Mouse (Mus musculus) lung, embryonic 15.5 days (tissue): Measurements from ENCODE around the gene Cxcr5. TPM values are rescaled to one million over a fixed set of nuclear protein-coding genes. Genes with fewer than 3 reads are reported as not detected.

Experiments
- ATAC-seq: fragments of 200-750 bp; cut with Nextera tagmentation; 2 replicates; pipeline ENCODE4 v1.8.0; 2017; ENCODE audit warnings: moderate number of reproducible peaks, borderline replicate concordance; ENCODE audit not compliant: low FRiP score, low TSS enrichment; ENCODE audit errors: extremely low read depth
- H3K27ac ChIP-seq: fragments of 300-500 bp; sonication (generic); 2 replicates; pipeline ENCODE4 v1.5.1; 2015; ENCODE audit warnings: moderate library complexity, mild to moderate bottlenecking, inconsistent platforms
- H3K27me3 ChIP-seq: fragments of 300-500 bp; sonication (generic); 2 replicates; pipeline ENCODE4 v1.6.1; 2015; ENCODE audit warnings: inconsistent platforms
- H3K36me3 ChIP-seq: fragments of 300-500 bp; sonication (generic); 2 replicates; pipeline ENCODE4 v1.6.1; 2015; ENCODE audit warnings: inconsistent platforms
- H3K4me1 ChIP-seq: fragments of 300-500 bp; sonication (generic); 2 replicates; pipeline ENCODE4 v1.6.1; 2015; ENCODE audit warnings: inconsistent platforms
- H3K4me2 ChIP-seq: fragments of 300-500 bp; sonication (generic); 2 replicates; pipeline ENCODE4 v1.6.1; 2015; ENCODE audit warnings: inconsistent platforms, mild to moderate bottlenecking, moderate library complexity
- H3K4me3 ChIP-seq: fragments of 300-500 bp; sonication (generic); 2 replicates; pipeline ENCODE4 v1.5.1; 2015; ENCODE audit warnings: mild to moderate bottlenecking, inconsistent platforms
- H3K9ac ChIP-seq: fragments of 300-500 bp; sonication (generic); 2 replicates; pipeline ENCODE4 v1.6.1; 2015; ENCODE audit warnings: inconsistent platforms
- H3K9me3 ChIP-seq: fragments of 300-500 bp; sonication (generic); 2 replicates; pipeline ENCODE4 v1.6.1; 2016; ENCODE audit warnings: inconsistent platforms
- WGBS: fragments of 180-500 bp; shearing (Covaris S2); methylation state at CpG from one replicate; pipeline ENCODE4 v1.1.7; 2015; 5-methylcytosine and 5-hydroxymethylcytosine counted together
- polyA plus RNA-seq: library from polyadenylated mRNA; unstranded; fragments of >200 nt; fragmentation: Nextera tagmentation; extraction: Ambion mirVana; gene quantifications from 2 replicates; pipeline ENCODE4 v1.2.1, GENCODE M21; 2015

Gene Cxcr5
- polyA plus RNA-seq, 1 experiment from 2014 or later = not detected

DNA sequence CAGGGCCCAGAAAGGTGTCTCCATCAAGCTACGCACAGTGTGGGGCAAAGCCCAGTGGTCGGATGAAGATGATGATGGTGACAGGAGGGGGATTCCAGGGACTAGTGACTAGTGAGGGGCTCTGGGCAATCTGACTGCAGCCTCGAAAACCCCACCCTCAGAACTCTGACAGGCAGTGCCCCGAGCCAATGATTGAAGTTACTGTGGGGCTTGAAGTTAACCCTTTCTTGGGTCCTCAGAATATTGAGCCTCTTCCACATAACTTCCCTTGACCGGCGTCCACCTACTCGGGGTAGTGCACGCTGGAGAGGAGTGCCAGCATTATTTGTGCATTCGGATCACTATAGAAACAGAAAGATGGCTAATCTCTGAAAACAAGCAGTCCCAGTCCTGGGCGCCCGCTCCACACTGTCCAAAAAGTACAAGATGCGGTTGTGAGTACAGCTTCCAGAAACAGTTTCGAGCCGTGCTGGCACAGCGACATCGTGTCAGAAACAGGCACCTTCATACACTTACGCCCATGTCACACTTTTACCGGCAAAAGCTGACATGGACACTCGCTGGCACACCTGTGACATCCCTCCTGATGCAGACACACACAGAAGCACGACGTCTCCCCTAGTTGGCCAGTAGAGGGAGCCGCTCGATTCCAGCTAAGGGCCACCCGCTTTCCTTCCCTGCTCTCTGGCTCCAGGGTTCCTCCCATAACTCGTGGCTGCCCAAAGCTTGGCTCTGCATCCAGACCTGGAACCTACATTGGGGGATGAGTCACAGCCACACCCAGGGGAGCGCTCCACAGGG, 81.8 kb downstream of the Cxcr5 start:
- H3K27ac ChIP-seq = peak overlapping the region; percentile 100
- peak overlapping the region; percentile 79 for H3K4me2 ChIP-seq
- H3K4me3 ChIP-seq = peak overlapping the region; percentile 85
- H3K9me3 ChIP-seq = no peaks in the 10 kb centered on the region
- no peaks in the 10 kb centered on the region for H3K36me3 ChIP-seq
- peak; percentile 40 for ATAC-seq
- H3K27me3 ChIP-seq = no peaks in the 10 kb centered on the region
- peak overlapping the region; percentile 88 for H3K9ac ChIP-seq
- H3K4me1 ChIP-seq = peaks cover 30% of the 10 kb centered on the region
- WGBS = under 1% methylated on average over 26 of the region's 26 CpGs

DNA sequence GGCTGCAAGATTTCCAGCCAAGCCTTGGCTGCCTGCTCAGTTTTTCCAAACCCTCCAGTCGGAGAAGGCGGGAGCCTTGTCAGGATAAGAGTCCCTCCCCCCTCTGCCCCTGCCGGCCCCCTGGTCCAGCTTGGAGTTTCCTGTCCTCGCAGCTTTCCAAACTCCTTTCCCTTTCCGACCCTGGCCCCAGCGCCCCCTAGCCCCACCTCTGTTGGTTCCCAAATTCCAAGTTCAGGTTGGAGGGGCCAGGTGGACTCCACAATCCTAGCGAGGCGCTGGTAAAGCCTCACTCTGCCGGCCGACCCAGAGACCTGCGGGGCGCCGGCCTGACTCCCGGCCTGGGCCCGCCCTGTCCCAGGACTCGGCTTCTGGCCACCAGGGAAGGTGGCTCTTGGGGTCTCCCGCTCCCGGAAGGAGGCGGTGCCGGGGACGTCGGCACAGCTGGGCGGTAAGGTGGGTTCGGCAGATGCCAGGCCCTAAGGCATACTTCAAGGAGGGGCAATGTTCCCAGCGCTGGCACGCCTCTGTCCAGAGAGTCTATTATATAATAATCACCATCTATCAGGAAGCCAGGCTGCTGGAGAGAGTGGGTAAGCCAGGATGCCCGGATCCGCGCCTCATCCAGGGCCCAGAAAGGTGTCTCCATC, 82.6 kb downstream of the Cxcr5 start:
- Histone ChIP-seq H3K36me3 (no peaks in the 10 kb centered on the region), H3K27me3 (no peaks in the 10 kb centered on the region), H3K27ac (peak overlapping the region; percentile 100), H3K4me1 (peaks cover 23% of the 10 kb centered on the region), H3K9ac (peak overlapping the region; percentile 88), H3K4me2 (peak overlapping the region; percentile 79), H3K4me3 (peak overlapping the region; percentile 85), H3K9me3 (no peaks in the 10 kb centered on the region)
- WGBS = under 1% methylated on average over 28 of the region's 29 CpGs
- peak; percentile 72 for ATAC-seq

DNA sequence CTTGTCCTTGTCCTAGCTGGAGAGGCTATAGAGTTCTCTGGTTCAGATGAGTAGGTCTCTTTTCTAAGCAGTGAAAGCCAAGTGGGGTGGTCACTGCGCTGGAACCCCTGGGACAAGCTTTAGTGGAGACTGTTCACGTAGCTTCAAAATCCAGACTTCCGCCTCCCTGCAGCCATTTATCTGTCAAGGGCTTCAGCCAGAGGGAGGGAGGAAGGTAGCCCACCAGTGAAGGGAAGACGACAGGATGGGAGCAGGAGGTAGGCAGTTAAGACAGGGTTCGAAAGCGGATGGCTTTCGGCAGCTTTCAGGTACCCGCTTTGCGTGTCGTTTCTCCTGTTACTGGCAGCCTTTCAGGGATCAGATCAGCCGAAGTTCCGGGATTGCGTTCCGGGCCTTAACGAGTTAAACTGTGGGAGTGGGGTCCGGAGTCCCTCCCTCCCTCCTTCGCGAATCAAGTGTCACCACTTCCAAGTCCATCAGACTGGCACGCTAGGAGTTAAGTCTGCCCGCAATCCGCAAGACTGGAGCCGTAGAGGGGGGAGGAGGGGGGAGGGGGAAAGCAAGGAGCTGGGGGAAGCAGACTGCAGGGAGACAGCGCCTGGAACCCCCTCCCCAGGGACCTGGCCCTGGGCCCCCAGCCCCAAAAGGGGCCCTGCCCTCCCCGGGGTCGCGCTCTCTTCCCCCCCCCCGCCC, 83.3 kb downstream of the Cxcr5 start:
- Histone ChIP-seq H3K36me3 (no peaks in the 10 kb centered on the region), H3K9me3 (no peaks in the 10 kb centered on the region), H3K9ac (peak overlapping the region; percentile 88), H3K27me3 (no peaks in the 10 kb centered on the region), H3K27ac (peak overlapping the region; percentile 100), H3K4me2 (peak overlapping the region; percentile 79), H3K4me1 (peaks cover 23% of the 10 kb centered on the region), H3K4me3 (peak overlapping the region; percentile 85)
- ATAC-seq = peak; percentile 70
- WGBS = 2% methylated on average over 22 of the region's 27 CpGs

DNA sequence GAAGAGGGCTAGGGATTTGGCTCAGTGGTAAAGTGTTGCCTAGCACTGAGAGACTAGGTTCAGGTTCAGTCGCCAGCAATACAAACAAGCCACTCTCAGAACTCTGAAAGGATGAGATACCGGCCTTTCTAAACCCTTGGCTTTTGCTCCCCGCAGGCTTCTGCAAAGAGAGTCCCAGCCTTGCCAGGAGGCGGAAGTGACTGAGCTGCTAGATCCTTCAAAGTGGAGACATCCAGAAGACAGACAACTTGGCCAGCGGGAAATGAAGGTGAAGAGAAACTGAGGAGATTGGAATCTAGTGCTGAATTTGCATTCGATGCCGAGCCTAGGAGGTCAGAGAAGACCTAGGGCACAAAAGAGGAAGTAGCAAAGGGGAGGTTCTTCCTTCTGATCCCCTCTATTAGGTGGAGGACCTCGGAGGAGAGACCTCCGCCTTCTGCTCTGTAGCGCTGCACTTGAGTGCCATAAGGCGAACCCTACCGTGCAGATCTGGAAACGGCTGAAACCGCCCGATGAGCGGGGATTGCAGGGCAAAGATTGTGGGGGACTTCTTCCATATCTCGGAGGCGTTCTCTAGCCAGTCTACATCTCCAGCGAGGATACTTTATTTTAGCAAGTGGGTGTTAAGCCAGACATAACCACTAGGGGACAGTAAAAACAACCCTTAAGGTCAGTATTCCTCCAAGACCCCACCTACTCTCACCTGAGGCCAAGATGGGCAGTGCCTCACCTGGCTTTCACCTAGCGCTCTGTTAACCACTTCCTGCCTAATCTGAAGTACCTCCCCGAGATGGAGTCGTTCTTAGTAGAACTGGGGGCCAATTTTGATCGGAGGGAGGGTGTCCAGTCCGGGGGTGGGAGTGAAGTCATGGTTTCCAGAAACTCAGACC, 84.1 kb downstream of the Cxcr5 start:
- H3K27me3 ChIP-seq = no peaks in the 10 kb centered on the region
- H3K36me3 ChIP-seq = no peaks in the 10 kb centered on the region
- H3K4me3 ChIP-seq = peak overlapping the region; percentile 85
- WGBS = 2% methylated on average over 24 of the region's 24 CpGs
- H3K9ac ChIP-seq = peak overlapping the region; percentile 88
- 0 out of 2 replicates have a peak, but pooled peaks have one; percentile 3 for ATAC-seq
- peak overlapping the region; percentile 79 for H3K4me2 ChIP-seq
- H3K9me3 ChIP-seq = no peaks in the 10 kb centered on the region
- peaks cover 23% of the 10 kb centered on the region for H3K4me1 ChIP-seq
- H3K27ac ChIP-seq = peak overlapping the region; percentile 100

DNA sequence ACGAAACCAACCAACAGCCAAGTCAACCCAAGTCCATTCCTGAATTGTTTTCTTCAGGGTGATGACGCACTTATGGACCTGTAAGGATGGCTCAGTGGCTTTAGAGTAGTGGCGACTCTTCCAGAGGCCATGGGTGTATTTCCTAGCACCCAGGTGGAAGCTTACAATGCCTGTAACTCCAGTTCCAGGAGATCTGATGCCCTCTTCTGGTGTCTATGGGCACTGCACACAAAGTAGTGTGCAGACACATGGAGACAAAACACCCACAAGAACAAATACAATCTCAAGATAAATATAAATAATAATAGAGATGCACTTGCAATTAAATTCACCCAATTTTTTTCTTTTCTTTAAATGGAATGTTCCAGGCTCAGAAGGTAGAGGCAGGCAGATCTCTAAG, 85.7 kb downstream of the Cxcr5 start:
- Histone ChIP-seq H3K9ac (no peak overlapping the region), H3K27me3 (no peaks in the 10 kb centered on the region), H3K27ac (no peak overlapping the region), H3K9me3 (no peaks in the 10 kb centered on the region), H3K4me2 (no peak overlapping the region), H3K36me3 (no peaks in the 10 kb centered on the region), H3K4me3 (no peak overlapping the region), H3K4me1 (peaks cover 16% of the 10 kb centered on the region)
- WGBS = 92% methylated on average over 3 of the region's 3 CpGs
- no peak for ATAC-seq

DNA sequence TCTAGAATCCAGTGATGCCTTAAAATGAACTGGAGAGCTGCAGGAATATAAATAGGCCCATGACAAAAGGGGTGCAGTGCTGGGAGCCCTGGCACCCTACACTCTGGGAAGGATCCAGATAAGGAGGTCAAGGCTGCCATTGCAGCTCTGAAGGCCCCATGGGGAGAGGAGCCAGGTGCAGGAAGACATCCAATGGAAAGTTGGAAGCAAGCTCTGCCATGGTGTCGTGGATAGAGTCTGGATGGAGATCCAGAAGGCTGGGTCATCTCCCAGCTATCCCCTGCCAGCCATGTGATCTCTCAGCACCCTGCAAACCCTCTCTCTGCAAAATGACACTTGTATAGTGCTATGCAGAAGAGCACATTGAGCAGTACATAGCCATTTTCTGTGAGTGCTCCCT, 87.3 kb downstream of the Cxcr5 start:
- Histone ChIP-seq H3K4me2 (no peak overlapping the region), H3K9me3 (no peaks in the 10 kb centered on the region), H3K4me1 (peaks cover 10% of the 10 kb centered on the region), H3K4me3 (no peak overlapping the region), H3K27me3 (no peaks in the 10 kb centered on the region), H3K27ac (no peak overlapping the region), H3K9ac (no peak overlapping the region; the same call in 1 of the 2 replicates), H3K36me3 (no peaks in the 10 kb centered on the region)
- ATAC-seq = no peak
- 26% methylated on average over 1 of the region's 1 CpGs for WGBS

DNA sequence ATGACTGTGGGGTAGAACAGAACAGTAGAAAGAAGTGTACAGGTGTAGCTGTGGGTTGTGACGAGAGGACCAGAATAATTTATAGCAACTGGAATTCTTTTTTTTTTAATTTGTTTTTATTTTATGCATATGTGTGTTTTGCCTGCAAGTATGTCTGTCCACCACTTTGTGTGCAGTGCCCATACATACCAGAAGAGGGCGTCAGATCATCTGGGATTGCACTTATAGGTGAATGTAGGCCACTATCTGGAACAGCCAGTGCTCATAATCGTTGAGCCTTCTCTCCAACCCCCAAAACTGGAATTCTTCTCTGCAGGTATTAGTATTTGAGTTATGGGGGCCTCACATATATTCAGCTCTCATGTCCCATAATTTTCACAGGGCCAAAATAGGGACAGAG, 88.5 kb downstream of the Cxcr5 start:
- WGBS = 47% methylated on average over 3 of the region's 3 CpGs
- H3K4me3 ChIP-seq = no peak overlapping the region
- H3K4me1 ChIP-seq = peaks cover 10% of the 10 kb centered on the region
- no peak overlapping the region for H3K4me2 ChIP-seq
- no peak overlapping the region for H3K9ac ChIP-seq
- H3K27ac ChIP-seq = no peak overlapping the region
- H3K36me3 ChIP-seq = no peaks in the 10 kb centered on the region
- ATAC-seq = no peak
- no peaks in the 10 kb centered on the region for H3K9me3 ChIP-seq
- no peaks in the 10 kb centered on the region for H3K27me3 ChIP-seq

DNA sequence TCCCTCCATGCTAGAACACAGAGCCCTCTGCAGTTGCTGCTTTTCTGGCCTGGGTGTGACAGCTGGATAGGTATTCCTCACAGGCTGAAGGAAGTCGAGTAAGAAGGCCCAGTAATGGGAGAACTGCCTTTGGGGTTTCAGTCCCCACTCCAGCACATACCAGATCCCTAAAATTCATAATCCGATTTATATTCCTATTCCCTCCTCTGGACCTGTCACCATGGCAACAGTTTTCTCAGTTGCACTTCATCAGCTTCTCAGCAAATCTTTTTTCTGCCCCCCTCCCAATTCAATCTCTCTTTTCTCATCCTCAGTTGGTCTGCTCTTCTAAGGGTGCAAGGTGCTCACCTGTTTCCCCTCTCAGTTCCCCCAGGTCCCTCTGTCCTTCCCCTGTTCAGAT, 92.9 kb downstream of the Cxcr5 start:
- WGBS = 40% methylated on average over 2 of the region's 2 CpGs
- H3K27ac ChIP-seq = no peak overlapping the region
- H3K4me1 ChIP-seq = no peaks in the 10 kb centered on the region
- no peak overlapping the region for H3K4me3 ChIP-seq
- no peaks in the 10 kb centered on the region for H3K9me3 ChIP-seq
- H3K27me3 ChIP-seq = no peaks in the 10 kb centered on the region
- H3K36me3 ChIP-seq = no peaks in the 10 kb centered on the region
- no peak overlapping the region for H3K4me2 ChIP-seq
- no peak overlapping the region for H3K9ac ChIP-seq
- no peak for ATAC-seq

DNA sequence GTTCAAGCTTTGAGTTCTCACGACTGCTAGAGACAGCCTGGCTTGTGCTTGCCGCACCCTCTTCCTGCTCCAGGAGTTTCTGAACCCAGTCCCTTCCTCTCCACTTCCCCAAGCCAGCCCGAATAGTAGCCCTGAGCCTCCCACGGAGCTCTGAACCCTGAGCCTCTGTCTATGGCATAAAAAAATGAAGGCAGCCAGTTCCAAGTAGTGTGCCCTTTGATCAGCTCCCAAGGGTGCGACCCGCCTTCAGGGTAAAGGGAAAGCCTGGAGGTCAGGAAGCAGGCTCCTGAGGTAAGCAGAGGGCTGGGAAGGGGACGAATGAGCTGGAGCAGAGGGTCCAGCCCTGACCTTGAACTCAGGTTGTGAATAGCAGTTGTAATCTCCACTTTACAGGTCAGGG, 93.5 kb downstream of the Cxcr5 start:
- ATAC-seq = no peak
- Histone ChIP-seq H3K9ac (no peak overlapping the region), H3K4me3 (no peak overlapping the region), H3K4me2 (no peak overlapping the region), H3K27me3 (no peaks in the 10 kb centered on the region), H3K27ac (no peak overlapping the region), H3K36me3 (no peaks in the 10 kb centered on the region), H3K9me3 (no peaks in the 10 kb centered on the region), H3K4me1 (no peaks in the 10 kb centered on the region)
- 49% methylated on average over 7 of the region's 7 CpGs for WGBS

DNA sequence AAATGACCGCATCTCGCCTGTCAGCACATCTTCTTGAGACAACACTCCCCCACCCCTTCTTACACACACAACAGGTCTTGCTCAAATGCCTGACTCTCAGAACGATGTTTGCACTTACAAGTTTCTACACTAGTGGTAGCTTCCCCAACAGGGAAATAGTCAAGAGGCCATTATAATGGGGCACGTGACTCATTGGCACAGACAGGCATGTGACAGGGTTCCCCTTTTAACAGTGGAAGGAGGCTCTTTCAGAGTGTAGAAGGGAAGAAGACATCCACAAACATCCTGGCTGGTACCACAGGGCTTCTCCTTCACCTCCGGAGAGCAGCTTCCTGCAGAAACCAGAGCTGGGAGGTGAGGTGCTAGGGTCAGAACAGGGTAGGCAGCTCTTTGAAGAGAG, 99.7 kb downstream of the Cxcr5 start:
- Histone ChIP-seq H3K4me2 (no peak overlapping the region), H3K9ac (no peak overlapping the region), H3K4me3 (no peak overlapping the region), H3K27ac (no peak overlapping the region), H3K4me1 (no peaks in the 10 kb centered on the region), H3K9me3 (no peaks in the 10 kb centered on the region), H3K27me3 (peaks cover 5% of the 10 kb centered on the region; the same call in 1 of the 2 replicates), H3K36me3 (no peaks in the 10 kb centered on the region)
- whole genome bisulfite sequencing = 55% methylated on average over 5 of the region's 5 CpGs
- no peak for ATAC-seq
